ENCODE assay signal across 22 mouse cellular contexts in the genomic region with DNA sequence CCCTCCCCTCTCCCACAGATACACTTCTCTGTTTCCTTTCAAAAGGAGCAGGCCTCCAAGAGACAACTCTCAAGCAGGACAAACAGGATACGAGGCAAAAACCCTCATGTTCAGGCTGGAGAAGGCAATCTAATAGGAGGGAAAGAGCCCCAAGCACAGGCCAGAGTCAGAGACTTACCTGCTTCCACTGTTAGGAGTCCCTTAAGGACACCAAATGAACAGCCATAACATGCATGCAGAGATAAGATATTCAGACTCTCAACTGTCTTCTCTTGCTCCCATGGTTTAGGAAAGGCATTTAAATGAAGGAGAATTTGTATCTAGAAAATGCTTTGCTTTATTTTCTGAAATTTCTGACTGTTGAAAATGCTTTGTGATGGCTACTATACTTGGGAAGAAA.
"Had no signal": no experiment of that assay in that cellular context is flagged by ENCODE, and none has a peak within 500 bp of the region (broad histone marks: within the 10 kb centered on the region; RNA-seq: fewer than 3 reads in every experiment).

No protein-coding gene starts in this region.

- DNase-seq: cerebellum, adult 2 months; cerebellum, adult 8-10 months; cerebellum, adult 9-10 months; cerebellum, adult 9-11 months; cerebellum, postnatal 10 days; cerebellum, postnatal 14 days; cerebellum, postnatal 25 days; cerebellum, postnatal 36 days; embryo, embryonic 11 days; forebrain, postnatal 0 days; gastrocnemius, adult 2 months; gastrocnemius, postnatal 10 days; gastrocnemius, postnatal 14 days; gastrocnemius, postnatal 25 days; gastrocnemius, postnatal 36 days; heart, adult 11 months; heart, adult 18-20 months; heart, adult 2 months had no signal

- ATAC-seq: forebrain, embryonic 13.5 days; forebrain, embryonic 14.5 days; forebrain, embryonic 15.5 days; forebrain, embryonic 16.5 days; forebrain, postnatal 0 days had no signal
